Mouse (Mus musculus): ENCODE results near the gene Tnc.

GRCm38 (mm10) chr4:64034724-64035123 is 12.1 kb downstream of the Tnc start:
- TF ChIP-seq CTCF (IDR thresholded peaks at IDR 0.05) (no peak), POLR2A (IDR thresholded peaks at IDR 0.05; ENCODE audit: insufficient read depth, low read depth, low read length) (no peak), EP300 (IDR thresholded peaks at IDR 0.05; ENCODE audit: insufficient read depth, low read depth, low read length) (no peak)

All from heart, adult 2 months (tissue).